Mouse (Mus musculus) heart, adult 2 months (tissue): ENCODE data around the gene Olfr576. TPM values are rescaled to one million over a fixed set of nuclear protein-coding genes. Genes with fewer than 3 reads are reported as not detected.

ENCODE experiments used
- DNase-seq, 2 experiments: peaks; one replicate each; pipeline ENCODE4 v3.0.0; 2021
- H3K27ac ChIP-seq: fragments of 200-600 bp; 2 replicates; pipeline ENCODE4 v1.8.1; 2022
- H3K27me3 ChIP-seq: fragments of 200-500 bp; 2 replicates; pipeline ENCODE4 v1.6.1; 2012; ENCODE audit warnings: mild to moderate bottlenecking, low read length, inconsistent platforms, mixed read lengths; ENCODE audit not compliant: control insufficient read depth, insufficient read depth
- H3K36me3 ChIP-seq: fragments of 200-500 bp; 2 replicates; pipeline ENCODE4 v1.6.1; 2012; ENCODE audit warnings: low read length, inconsistent platforms; ENCODE audit not compliant: control insufficient read depth, insufficient read depth
- H3K4me1 ChIP-seq: fragments of 200-500 bp; 2 replicates; pipeline ENCODE4 v1.6.1; 2011; ENCODE audit warnings: low read length; ENCODE audit not compliant: control insufficient read depth, insufficient read depth
- H3K4me3 ChIP-seq: fragments of 200-600 bp; 2 replicates; pipeline ENCODE4 v1.8.1; 2022
- H3K79me2 ChIP-seq: fragments of 200-500 bp; replicated peaks from 2 replicates; pipeline ENCODE4 v1.6.1; 2012; ENCODE audit warnings: mild to moderate bottlenecking, inconsistent platforms, low read length, moderate library complexity, mixed read lengths; ENCODE audit not compliant: control insufficient read depth, insufficient read depth
- H3K9ac ChIP-seq: fragments of 200-500 bp; 2 replicates; pipeline ENCODE4 v1.6.1; 2012; ENCODE audit warnings: low read depth, mild to moderate bottlenecking, control low read depth, inconsistent platforms, low read length, mixed read lengths
- CTCF ChIP-seq: fragments of 200-600 bp; IDR thresholded peaks from 2 replicates; pipeline ENCODE4 v1.8.1; 2022; ENCODE audit warnings: antibody characterized with exemption, mild to moderate bottlenecking, moderate library complexity
- EP300 ChIP-seq: fragments of 200-500 bp; IDR thresholded peaks from 2 replicates; pipeline ENCODE4 v1.6.1; 2011; ENCODE audit warnings: low read depth, low read length, control low read depth; ENCODE audit not compliant: insufficient read depth
- POLR2A ChIP-seq: fragments of 200-500 bp; IDR thresholded peaks from 2 replicates; pipeline ENCODE4 v1.6.1; 2011; ENCODE audit warnings: mild to moderate bottlenecking, low read depth, low read length, control low read depth; ENCODE audit not compliant: insufficient read depth
- WGBS: fragments of 180-500 bp; shearing (Covaris S2); methylation state at CpG from one replicate; pipeline ENCODE4 v1.1.7; 2018; 5-methylcytosine and 5-hydroxymethylcytosine counted together
- intact Hi-C: fragments of 180-260 bp; cut with DNase I; formaldehyde crosslinking; loops from one replicate; pipeline ENCODE4 v1.15.1; 2025
- polyA plus RNA-seq: library from polyadenylated mRNA; depleted of rRNA; stranded (reverse); fragments of >200 nt; gene quantifications from 2 replicates; pipeline ENCODE4 v1.2.3, GENCODE M21; 2012; rRNA removed
- total RNA-seq, 2 experiments: library from RNA; stranded (reverse); gene quantifications; 2 replicates each; pipeline ENCODE4 v1.2.3; 2021

Olfr576 gene
- total and polyA plus RNA-seq, 3 experiments: not detected

DNA sequence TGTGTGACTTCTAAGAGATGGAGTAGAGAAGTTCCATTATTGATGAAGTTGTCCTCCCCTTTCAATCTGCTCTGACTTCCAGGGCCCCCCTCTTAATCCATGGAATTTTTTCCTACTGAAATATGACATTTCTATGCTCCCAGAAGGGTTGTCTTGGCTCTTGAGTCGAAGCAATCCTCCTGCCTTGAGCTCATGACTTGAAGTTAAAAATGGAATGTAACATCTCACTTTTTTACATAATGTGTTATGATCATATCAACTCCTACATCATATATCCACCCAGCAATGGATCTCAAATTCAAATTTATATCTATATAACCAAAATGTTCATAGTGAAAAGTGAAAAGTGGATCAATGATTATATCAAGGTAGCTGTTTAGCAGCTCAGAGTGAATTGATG, 11.9 kb downstream of the Olfr576 start:
- no peaks in the 10 kb centered on the region for H3K36me3 ChIP-seq
- no peak overlapping the region for H3K4me3 ChIP-seq
- no peak overlapping the region for H3K9ac ChIP-seq
- TF ChIP-seq POLR2A (no peak), EP300 (no peak), CTCF (no peak)
- intact Hi-C loops: no loop called here
- 44% methylated on average over 1 of the region's 1 CpGs for WGBS
- no peaks in the 10 kb centered on the region for H3K79me2 ChIP-seq
- no peak for DNase-seq
- H3K27ac ChIP-seq: no peak overlapping the region
- H3K4me1 ChIP-seq: no peaks in the 10 kb centered on the region
- no peaks in the 10 kb centered on the region for H3K27me3 ChIP-seq

DNA sequence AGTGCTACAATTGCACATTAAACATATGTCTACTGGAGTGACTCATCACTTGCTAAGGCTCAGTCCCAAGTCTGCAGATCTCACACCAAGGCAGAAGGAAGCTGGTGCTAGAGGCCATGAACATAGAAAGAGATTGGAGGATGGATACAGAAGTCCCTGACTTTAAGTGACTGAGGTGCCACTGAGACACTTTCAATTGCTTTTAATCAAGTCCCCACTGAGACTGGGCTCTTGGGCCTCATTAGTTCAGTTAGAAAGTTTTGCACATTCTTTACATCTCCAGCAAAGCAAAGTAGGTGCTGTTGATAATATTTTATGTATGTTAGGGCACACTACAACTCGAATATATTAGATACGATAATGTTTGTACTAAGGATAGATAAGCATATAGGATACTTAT, 13.4 kb downstream of the Olfr576 start, which contains the start of gene Olfr577:
Gene Olfr577, minus strand, starts transcription at position 101 of the 400 bp plus-strand sequence.
- no peak within 1 kb of the TSS for H3K9ac ChIP-seq
- H3K4me1 ChIP-seq: no peaks in the 10 kb centered on the region
- no peak for TF ChIP-seq CTCF
- no peak for TF ChIP-seq EP300
- TF ChIP-seq POLR2A: no peak
- no peak for DNase-seq
- H3K4me3 ChIP-seq: no peak within 1 kb of the TSS
- WGBS: 70% methylated on average over 2 of the region's 2 CpGs
- intact Hi-C loops: no loop called here
- H3K79me2 ChIP-seq: no peaks in the 10 kb centered on the region
- no peaks in the 10 kb centered on the region for H3K36me3 ChIP-seq
- no peaks in the 10 kb centered on the region for H3K27me3 ChIP-seq
- H3K27ac ChIP-seq: no peak within 1 kb of the TSS

DNA sequence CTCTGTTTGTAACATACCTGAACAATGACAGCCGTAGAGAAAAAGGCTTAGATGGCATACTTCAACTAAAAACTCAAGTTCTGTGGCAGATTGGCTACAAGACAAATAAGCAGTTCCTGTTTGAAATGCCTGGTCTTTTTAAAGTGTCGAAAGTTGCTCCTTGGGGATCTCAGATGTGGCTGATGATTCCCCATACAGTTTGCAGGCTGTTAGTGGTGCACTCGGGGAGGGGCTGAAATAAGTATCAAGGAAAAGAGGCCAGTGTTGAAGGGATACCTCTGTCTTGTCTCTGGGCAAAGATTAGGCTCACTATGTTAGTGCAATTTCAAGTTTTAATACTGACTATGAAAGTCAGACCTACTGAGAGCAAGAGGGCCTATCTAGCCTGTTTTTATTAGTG, 26.8 kb downstream of the Olfr576 start, which contains the start of gene Olfr578:
Gene Olfr578, minus strand, starts transcription at position 101 of the 400 bp plus-strand sequence.
- Histone ChIP-seq H3K27ac (no peak within 1 kb of the TSS), H3K4me3 (no peak within 1 kb of the TSS), H3K9ac (no peak within 1 kb of the TSS), H3K36me3 (no peaks in the 10 kb centered on the region), H3K79me2 (no peaks in the 10 kb centered on the region), H3K4me1 (no peaks in the 10 kb centered on the region), H3K27me3 (no peaks in the 10 kb centered on the region)
- 38% methylated on average over 3 of the region's 3 CpGs for WGBS
- no peak for DNase-seq
- intact Hi-C loops: no loop called here
- TF ChIP-seq POLR2A (no peak), EP300 (no peak), CTCF (no peak)

Other genes starting within 250 kb of the Olfr576 start
- gene Olfr33, start 243.6 kb upstream of the Olfr576 start, total RNA-seq: not detected
- 0.33 TPM in 1 of 2 replicates, not detected in the other for gene Olfr33, start 243.6 kb upstream of the Olfr576 start, polyA plus RNA-seq
- not detected for gene Olfr559, start 235.2 kb upstream of the Olfr576 start, total RNA-seq
- gene Olfr559, start 235.2 kb upstream of the Olfr576 start, polyA plus RNA-seq: not detected in 2 replicates
- not detected for gene Olfr560, start 203.3 kb upstream of the Olfr576 start, total RNA-seq
- gene Olfr560, start 203.3 kb upstream of the Olfr576 start, polyA plus RNA-seq: 0.20 TPM in 2 replicates
- gene Olfr78, start 203.2 kb upstream of the Olfr576 start, total RNA-seq: under 1 TPM; 0.57 to 0.86 TPM
- 6.2 and 12.7 TPM in 2 replicates for gene Olfr78, start 203.2 kb upstream of the Olfr576 start, polyA plus RNA-seq
- not detected for gene Olfr561, start 191.4 kb upstream of the Olfr576 start, total RNA-seq
- gene Olfr561, start 191.4 kb upstream of the Olfr576 start, polyA plus RNA-seq: not detected in 2 replicates
- not detected for gene Olfr564, start 159.2 kb upstream of the Olfr576 start, total RNA-seq
- gene Olfr564, start 159.2 kb upstream of the Olfr576 start, polyA plus RNA-seq: not detected in 2 replicates
- gene Olfr566, start 103.9 kb upstream of the Olfr576 start, total RNA-seq: not detected
- not detected in 2 replicates for gene Olfr566, start 103.9 kb upstream of the Olfr576 start, polyA plus RNA-seq
- not detected for gene Olfr568, start 85.5 kb upstream of the Olfr576 start, total RNA-seq
- not detected in 2 replicates for gene Olfr568, start 85.5 kb upstream of the Olfr576 start, polyA plus RNA-seq
- not detected for gene Olfr569, start 71.8 kb upstream of the Olfr576 start, total RNA-seq
- gene Olfr569, start 71.8 kb upstream of the Olfr576 start, polyA plus RNA-seq: not detected in 2 replicates
- not detected for gene Olfr570, start 68.1 kb upstream of the Olfr576 start, total RNA-seq
- not detected in 2 replicates for gene Olfr570, start 68.1 kb upstream of the Olfr576 start, polyA plus RNA-seq
- gene Olfr571, start 45.1 kb upstream of the Olfr576 start, total RNA-seq: not detected
- not detected in 2 replicates for gene Olfr571, start 45.1 kb upstream of the Olfr576 start, polyA plus RNA-seq
- not detected for gene Olfr572, start 38.3 kb upstream of the Olfr576 start, total RNA-seq
- gene Olfr572, start 38.3 kb upstream of the Olfr576 start, polyA plus RNA-seq: not detected in 2 replicates
- not detected for gene Olfr573-ps1, start 20.1 kb upstream of the Olfr576 start, total RNA-seq
- gene Olfr573-ps1, start 20.1 kb upstream of the Olfr576 start, polyA plus RNA-seq: not detected in 2 replicates
- gene Olfr574, start 14.2 kb upstream of the Olfr576 start, total RNA-seq: not detected
- not detected in 2 replicates for gene Olfr574, start 14.2 kb upstream of the Olfr576 start, polyA plus RNA-seq
- gene Olfr575, start 3.9 kb upstream of the Olfr576 start, total RNA-seq: not detected
- not detected in 2 replicates for gene Olfr575, start 3.9 kb upstream of the Olfr576 start, polyA plus RNA-seq
- gene Olfr577, start 13.3 kb downstream of the Olfr576 start, total RNA-seq: not detected
- not detected in 2 replicates for gene Olfr577, start 13.3 kb downstream of the Olfr576 start, polyA plus RNA-seq
- gene Olfr578, start 26.7 kb downstream of the Olfr576 start, total RNA-seq: not detected
- not detected in 2 replicates for gene Olfr578, start 26.7 kb downstream of the Olfr576 start, polyA plus RNA-seq
- gene Olfr582, start 75.4 kb downstream of the Olfr576 start, total RNA-seq: not detected
- not detected in 2 replicates for gene Olfr582, start 75.4 kb downstream of the Olfr576 start, polyA plus RNA-seq
- gene Olfr583, start 88.6 kb downstream of the Olfr576 start, total RNA-seq: not detected
- gene Olfr583, start 88.6 kb downstream of the Olfr576 start, polyA plus RNA-seq: not detected in 2 replicates
- not detected for gene Olfr584, start 119.2 kb downstream of the Olfr576 start, total RNA-seq
- gene Olfr584, start 119.2 kb downstream of the Olfr576 start, polyA plus RNA-seq: not detected in 2 replicates
- gene Olfr585, start 135.1 kb downstream of the Olfr576 start, total RNA-seq: not detected
- gene Olfr585, start 135.1 kb downstream of the Olfr576 start, polyA plus RNA-seq: not detected in 2 replicates
- not detected for gene Olfr586, start 163.0 kb downstream of the Olfr576 start, total RNA-seq
- not detected in 2 replicates for gene Olfr586, start 163.0 kb downstream of the Olfr576 start, polyA plus RNA-seq
- not detected for gene Olfr588-ps1, start 178.2 kb downstream of the Olfr576 start, total RNA-seq
- gene Olfr588-ps1, start 178.2 kb downstream of the Olfr576 start, polyA plus RNA-seq: not detected in 2 replicates
- gene Olfr589, start 193.7 kb downstream of the Olfr576 start, total RNA-seq: not detected
- gene Olfr589, start 193.7 kb downstream of the Olfr576 start, polyA plus RNA-seq: not detected in 2 replicates
- gene Olfr591, start 215.7 kb downstream of the Olfr576 start, total RNA-seq: not detected
- gene Olfr591, start 215.7 kb downstream of the Olfr576 start, polyA plus RNA-seq: not detected in 2 replicates
- gene Olfr592, start 222.1 kb downstream of the Olfr576 start, total RNA-seq: not detected
- gene Olfr592, start 222.1 kb downstream of the Olfr576 start, polyA plus RNA-seq: not detected in 2 replicates
- gene Olfr593, start 249.2 kb downstream of the Olfr576 start, total RNA-seq: not detected
- not detected in 2 replicates for gene Olfr593, start 249.2 kb downstream of the Olfr576 start, polyA plus RNA-seq